Mouse (Mus musculus): Measurements from ENCODE around the gene Zfc3h1. TPM values are rescaled to one million over a fixed set of nuclear protein-coding genes. Genes with fewer than 3 reads are reported as not detected.

The Zfc3h1 gene
- polyA plus RNA-seq, 1 experiment from 2014 or later: 25.5 TPM

DNA sequence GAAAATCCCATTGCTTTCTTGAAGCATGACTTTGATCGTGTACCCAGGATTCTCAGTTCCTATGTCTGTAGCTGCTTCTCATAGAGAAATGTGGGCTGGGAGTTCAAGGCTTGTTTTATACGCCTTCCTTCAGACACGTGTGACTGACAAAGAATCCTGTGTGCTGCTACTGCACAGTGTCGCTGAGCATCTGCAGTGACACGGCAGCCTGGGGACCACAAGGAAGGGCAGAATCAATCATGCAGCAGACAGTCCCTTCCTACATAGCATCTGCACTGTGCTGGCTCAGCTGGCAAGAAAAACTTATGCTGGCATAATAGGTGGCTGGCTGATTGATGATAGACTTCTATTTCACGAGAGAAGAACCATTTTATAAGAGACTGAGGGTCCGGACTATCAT, 80.3 kb downstream of the Zfc3h1 start:
- Histone ChIP-seq H3K27me3 (ENCODE audit: control insufficient read depth, insufficient read depth, low read length) (no peaks in the 10 kb centered on the region), H3K4me1 (ENCODE audit: control insufficient read depth, insufficient read depth, low read length) (peaks cover 3% of the 10 kb centered on the region; the same call in 1 of the 2 replicates), H3K4me2 (ENCODE audit: low read depth) (no peak overlapping the region), H3K4me3 (ENCODE audit: low read depth, low read length) (no peak overlapping the region), H3K9me3 (ENCODE audit: control insufficient read depth, low read length) (no peaks in the 10 kb centered on the region), H3K27ac (ENCODE audit: low read depth, low read length) (no peak overlapping the region), H3K9ac (ENCODE audit: low read length) (no peak overlapping the region), H3K36me3 (ENCODE audit: control insufficient read depth, insufficient read depth, low read length) (no peaks in the 10 kb centered on the region)
- ATAC-seq (ENCODE audit: insufficient read depth, low FRiP score, low TSS enrichment): no peak
- 70% methylated on average over 7 of the region's 7 CpGs for WGBS
- no peak for DNase-seq (ENCODE audit: low spot score)

DNA sequence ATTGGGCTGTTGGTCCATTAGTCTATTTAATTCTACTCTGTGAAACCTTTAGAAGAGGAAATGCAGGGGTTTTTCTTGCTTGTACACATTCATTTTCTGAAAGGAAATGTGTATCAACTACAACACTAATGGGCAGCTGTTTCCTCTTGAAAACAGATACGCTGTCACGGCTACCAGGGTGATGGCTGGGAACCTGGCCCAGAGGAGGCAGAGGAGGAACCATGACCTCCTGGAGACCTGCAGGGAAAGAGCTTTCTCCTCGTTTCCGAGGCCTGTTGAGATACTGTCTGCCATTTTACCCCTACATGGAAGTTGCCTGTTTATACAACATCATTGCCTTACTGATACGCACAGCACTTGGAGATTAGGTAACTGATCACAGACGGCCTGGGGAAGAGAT, 81.0 kb downstream of the Zfc3h1 start:
- no peak overlapping the region for H3K9ac ChIP-seq (ENCODE audit: low read length)
- no peaks in the 10 kb centered on the region for H3K27me3 ChIP-seq (ENCODE audit: control insufficient read depth, insufficient read depth, low read length)
- ATAC-seq (ENCODE audit: insufficient read depth, low FRiP score, low TSS enrichment): no peak
- H3K9me3 ChIP-seq (ENCODE audit: control insufficient read depth, low read length): no peaks in the 10 kb centered on the region
- peaks cover 3% of the 10 kb centered on the region; the same call in 1 of the 2 replicates for H3K4me1 ChIP-seq (ENCODE audit: control insufficient read depth, insufficient read depth, low read length)
- no peak overlapping the region for H3K27ac ChIP-seq (ENCODE audit: low read depth, low read length)
- no peak overlapping the region for H3K4me2 ChIP-seq (ENCODE audit: low read depth)
- H3K4me3 ChIP-seq (ENCODE audit: low read depth, low read length): no peak overlapping the region
- DNase-seq (ENCODE audit: low spot score): no peak
- H3K36me3 ChIP-seq (ENCODE audit: control insufficient read depth, insufficient read depth, low read length): no peaks in the 10 kb centered on the region
- WGBS: 73% methylated on average over 6 of the region's 6 CpGs

DNA sequence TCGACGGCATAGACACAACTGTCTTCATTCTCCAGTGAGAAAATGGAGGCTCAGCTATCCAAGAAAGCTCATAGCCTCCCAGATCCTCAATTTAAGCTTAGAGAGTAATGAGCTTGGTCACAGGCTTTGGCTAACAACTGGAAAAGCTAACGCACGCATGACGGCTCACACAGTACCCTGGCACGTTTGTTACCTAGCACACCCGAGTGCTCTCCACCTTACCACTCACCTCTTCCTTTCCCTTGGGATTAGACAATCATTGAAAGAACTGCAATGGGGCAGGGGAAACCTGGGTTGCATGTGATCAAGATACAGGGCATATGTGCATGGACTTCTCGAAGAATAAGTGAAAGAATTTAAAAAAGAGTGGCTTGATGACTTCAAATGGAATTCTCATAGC, 83.2 kb downstream of the Zfc3h1 start:
- DNase-seq (ENCODE audit: low spot score) (no peak), ATAC-seq (ENCODE audit: insufficient read depth, low FRiP score, low TSS enrichment) (no peak)
- Histone ChIP-seq H3K27ac (ENCODE audit: low read depth, low read length) (no peak overlapping the region), H3K4me2 (ENCODE audit: low read depth) (no peak overlapping the region), H3K9ac (ENCODE audit: low read length) (no peak overlapping the region), H3K36me3 (ENCODE audit: control insufficient read depth, insufficient read depth, low read length) (no peaks in the 10 kb centered on the region), H3K9me3 (ENCODE audit: control insufficient read depth, low read length) (no peaks in the 10 kb centered on the region), H3K4me3 (ENCODE audit: low read depth, low read length) (no peak overlapping the region), H3K27me3 (ENCODE audit: control insufficient read depth, insufficient read depth, low read length) (no peaks in the 10 kb centered on the region), H3K4me1 (ENCODE audit: control insufficient read depth, insufficient read depth, low read length) (peaks cover 3% of the 10 kb centered on the region; the same call in 1 of the 2 replicates)
- 85% methylated on average over 8 of the region's 8 CpGs for WGBS

DNA sequence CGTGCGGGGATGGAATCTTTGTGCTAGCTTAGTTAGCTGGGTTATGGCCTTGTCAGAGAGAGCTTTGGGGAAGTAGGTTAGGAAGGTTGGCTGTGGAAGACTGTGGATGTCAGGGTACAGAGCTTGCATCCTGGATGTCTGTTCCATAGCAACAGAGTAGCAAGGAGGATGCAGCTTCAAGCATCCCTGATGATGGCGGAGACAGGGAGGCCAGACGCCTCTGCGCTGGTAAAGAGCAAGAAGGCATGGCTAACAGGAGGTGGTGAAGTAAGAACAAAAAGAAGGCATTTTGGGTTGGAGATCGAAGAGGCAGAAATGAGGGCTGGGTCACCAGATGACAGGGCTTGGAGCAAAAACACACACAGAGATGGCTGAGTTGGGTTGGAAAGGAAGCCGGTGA, 83.9 kb downstream of the Zfc3h1 start:
- WGBS: 34% methylated on average over 7 of the region's 7 CpGs
- H3K27me3 ChIP-seq (ENCODE audit: control insufficient read depth, insufficient read depth, low read length): no peaks in the 10 kb centered on the region

DNA sequence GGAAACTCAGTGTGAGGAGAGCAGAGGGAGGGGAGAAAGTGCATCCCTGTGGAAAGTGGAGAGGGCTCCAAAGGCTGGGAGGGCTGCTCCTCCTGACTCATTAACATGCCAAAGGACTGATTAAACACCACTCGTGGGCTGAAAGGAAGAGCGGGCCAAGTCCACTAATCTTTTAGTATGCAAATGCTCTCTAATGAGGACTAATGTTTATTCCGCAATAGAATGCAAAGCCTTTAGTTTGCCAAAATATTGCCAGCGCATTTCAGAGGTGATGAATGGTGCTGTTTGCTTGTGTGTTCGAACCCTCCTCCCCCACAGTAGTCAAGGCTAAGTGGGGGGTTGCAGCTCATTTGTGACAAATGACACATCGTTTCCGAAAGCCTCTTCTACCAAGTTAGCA, 84.3 kb downstream of the Zfc3h1 start:
- peak; percentile 36 for DNase-seq (ENCODE audit: low spot score)
- Histone ChIP-seq H3K4me2 (ENCODE audit: low read depth) (no peak overlapping the region), H3K9me3 (ENCODE audit: control insufficient read depth, low read length) (no peaks in the 10 kb centered on the region), H3K27me3 (ENCODE audit: control insufficient read depth, insufficient read depth, low read length) (no peaks in the 10 kb centered on the region), H3K36me3 (ENCODE audit: control insufficient read depth, insufficient read depth, low read length) (no peaks in the 10 kb centered on the region), H3K27ac (ENCODE audit: low read depth, low read length) (no peak overlapping the region), H3K9ac (ENCODE audit: low read length) (no peak overlapping the region), H3K4me1 (ENCODE audit: control insufficient read depth, insufficient read depth, low read length) (peaks cover 3% of the 10 kb centered on the region; the same call in 1 of the 2 replicates), H3K4me3 (ENCODE audit: low read depth, low read length) (no peak overlapping the region)
- peak; percentile 75 for ATAC-seq (ENCODE audit: insufficient read depth, low FRiP score, low TSS enrichment)
- 9% methylated on average over 7 of the region's 7 CpGs for WGBS

More for the DNA sequence above, 83.9 kb downstream of the Zfc3h1 start:
- ATAC-seq (ENCODE audit: insufficient read depth, low FRiP score, low TSS enrichment): peak; percentile 25; the same call in 1 of the 2 replicates
- Histone ChIP-seq H3K36me3 (ENCODE audit: control insufficient read depth, insufficient read depth, low read length) (no peaks in the 10 kb centered on the region), H3K4me3 (ENCODE audit: low read depth, low read length) (no peak overlapping the region), H3K4me2 (ENCODE audit: low read depth) (no peak overlapping the region), H3K9me3 (ENCODE audit: control insufficient read depth, low read length) (no peaks in the 10 kb centered on the region), H3K9ac (ENCODE audit: low read length) (no peak overlapping the region), H3K27ac (ENCODE audit: low read depth, low read length) (no peak overlapping the region), H3K4me1 (ENCODE audit: control insufficient read depth, insufficient read depth, low read length) (peaks cover 3% of the 10 kb centered on the region; the same call in 1 of the 2 replicates)
- peak; percentile 17 for DNase-seq (ENCODE audit: low spot score)

DNA sequence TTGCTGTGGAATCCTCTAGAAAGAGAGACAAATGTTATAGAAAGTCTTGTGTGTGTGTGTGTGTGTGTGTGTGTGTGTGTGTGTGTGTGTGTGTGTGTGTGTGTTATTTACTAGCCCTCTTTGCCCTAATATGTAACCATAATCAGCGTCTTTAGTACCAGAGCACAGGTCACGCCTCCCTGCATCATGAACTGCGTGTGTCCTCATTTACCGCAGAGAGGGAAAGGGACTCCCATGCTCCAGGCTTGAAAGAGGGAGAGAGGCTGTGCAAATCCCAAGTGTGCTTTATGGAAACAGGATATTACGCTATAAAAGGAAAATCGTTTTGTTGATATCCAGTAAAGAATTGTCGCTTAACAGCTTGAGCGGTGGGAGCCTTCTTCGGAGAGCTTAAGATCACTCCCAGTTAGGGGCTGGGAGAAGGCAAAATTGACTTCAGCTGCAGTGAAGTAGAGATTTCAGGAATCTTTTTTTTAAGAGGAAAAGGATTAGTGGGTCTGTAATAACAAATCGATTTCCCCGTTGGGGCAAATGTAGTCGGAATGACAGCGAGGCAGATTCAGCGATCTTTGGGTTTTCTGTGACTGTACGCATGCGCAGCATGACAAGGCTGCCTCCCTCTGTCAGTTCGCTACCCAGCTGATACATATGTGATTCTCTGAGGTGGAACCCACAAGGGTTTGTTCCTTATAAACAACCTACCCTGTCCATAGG, 86.0 kb downstream of the Zfc3h1 start:
- no peak overlapping the region for H3K27ac ChIP-seq (ENCODE audit: low read depth, low read length)
- 34% methylated on average over 17 of the region's 17 CpGs for WGBS
- no peaks in the 10 kb centered on the region for H3K36me3 ChIP-seq (ENCODE audit: control insufficient read depth, insufficient read depth, low read length)
- peak overlapping the region; percentile 17; the same call in 1 of the 2 replicates for H3K4me3 ChIP-seq (ENCODE audit: low read depth, low read length)
- ATAC-seq (ENCODE audit: insufficient read depth, low FRiP score, low TSS enrichment) (no peak), DNase-seq (ENCODE audit: low spot score) (peak; percentile 38)
- H3K27me3 ChIP-seq (ENCODE audit: control insufficient read depth, insufficient read depth, low read length): no peaks in the 10 kb centered on the region
- H3K9ac ChIP-seq (ENCODE audit: low read length): no peak overlapping the region
- peak overlapping the region; percentile 16 for H3K4me2 ChIP-seq (ENCODE audit: low read depth)
- peaks cover 3% of the 10 kb centered on the region; the same call in 1 of the 2 replicates for H3K4me1 ChIP-seq (ENCODE audit: control insufficient read depth, insufficient read depth, low read length)
- H3K9me3 ChIP-seq (ENCODE audit: control insufficient read depth, low read length): no peaks in the 10 kb centered on the region

DNA sequence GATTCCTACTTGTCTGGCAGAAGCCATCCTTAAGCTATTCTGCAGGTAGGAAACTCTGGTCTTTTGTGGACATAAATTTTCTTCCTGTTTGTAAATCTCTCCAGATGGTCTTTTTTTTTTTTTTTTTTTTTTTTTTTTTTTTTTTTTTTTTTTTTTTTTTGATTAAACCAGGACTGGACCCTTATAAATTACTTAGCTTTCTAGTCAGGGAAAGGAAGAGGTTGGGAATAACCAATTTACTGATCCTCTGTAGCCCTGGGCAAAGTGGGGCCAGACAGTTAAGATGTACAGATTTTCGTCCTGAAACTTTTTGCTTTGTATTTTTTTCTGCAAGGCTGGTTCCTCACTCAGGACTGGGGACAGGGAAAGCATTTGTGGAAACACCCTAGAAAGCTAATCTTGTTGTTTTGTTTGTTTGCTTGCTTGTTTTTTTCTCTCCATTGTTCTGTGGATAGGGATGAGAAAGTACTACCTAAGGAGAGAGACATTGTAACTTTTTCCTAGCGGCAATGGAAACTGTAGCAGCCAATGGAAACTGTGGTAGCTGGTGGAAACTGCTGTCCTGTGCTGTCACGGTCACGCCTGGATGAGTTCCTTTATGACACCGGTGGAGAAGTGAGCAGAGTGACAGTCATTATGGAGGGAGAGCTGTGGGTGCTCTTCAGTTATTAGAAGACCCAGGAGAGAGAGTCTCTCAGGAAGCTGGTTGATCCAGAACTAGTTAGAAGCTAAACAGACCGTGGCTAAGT, 88.6 kb downstream of the Zfc3h1 start:
- Histone ChIP-seq H3K9me3 (ENCODE audit: control insufficient read depth, low read length) (no peaks in the 10 kb centered on the region), H3K4me2 (ENCODE audit: low read depth) (no peak overlapping the region), H3K36me3 (ENCODE audit: control insufficient read depth, insufficient read depth, low read length) (no peaks in the 10 kb centered on the region), H3K9ac (ENCODE audit: low read length) (no peak overlapping the region), H3K27ac (ENCODE audit: low read depth, low read length) (no peak overlapping the region), H3K4me3 (ENCODE audit: low read depth, low read length) (no peak overlapping the region), H3K4me1 (ENCODE audit: control insufficient read depth, insufficient read depth, low read length) (peaks cover 6% of the 10 kb centered on the region), H3K27me3 (ENCODE audit: control insufficient read depth, insufficient read depth, low read length) (no peaks in the 10 kb centered on the region)
- WGBS: 81% methylated on average over 6 of the region's 6 CpGs
- DNase-seq (ENCODE audit: low spot score): no peak
- ATAC-seq (ENCODE audit: insufficient read depth, low FRiP score, low TSS enrichment): no peak

DNA sequence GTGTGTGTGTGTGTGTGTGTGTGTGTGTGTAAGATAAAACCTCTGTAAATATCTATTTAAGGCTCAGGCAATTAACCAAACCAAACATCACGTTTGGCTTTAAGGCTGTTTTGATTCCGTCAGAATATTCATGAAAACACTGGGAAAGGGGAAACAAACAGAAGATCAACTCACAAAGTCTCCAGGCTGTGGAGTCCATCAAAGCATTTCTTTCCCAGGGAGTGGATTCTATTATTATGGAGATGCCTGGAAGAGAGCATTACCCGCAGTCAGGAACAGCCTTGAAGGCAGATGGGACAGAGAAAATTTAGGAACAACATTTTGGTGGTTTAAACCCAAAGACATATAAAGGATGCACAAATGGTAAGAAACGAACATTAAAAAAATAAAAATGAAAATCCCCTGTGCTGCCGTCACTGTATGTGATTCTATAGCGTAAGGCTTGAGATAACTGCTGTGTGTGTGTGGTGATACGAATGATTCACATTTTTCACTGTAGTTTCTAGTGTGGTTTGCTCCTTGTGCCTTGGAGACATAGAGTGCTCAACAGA, 90.3 kb downstream of the Zfc3h1 start:
- Histone ChIP-seq H3K9me3 (ENCODE audit: control insufficient read depth, low read length) (no peaks in the 10 kb centered on the region), H3K4me3 (ENCODE audit: low read depth, low read length) (no peak overlapping the region), H3K27me3 (ENCODE audit: control insufficient read depth, insufficient read depth, low read length) (no peaks in the 10 kb centered on the region), H3K4me2 (ENCODE audit: low read depth) (no peak overlapping the region), H3K36me3 (ENCODE audit: control insufficient read depth, insufficient read depth, low read length) (no peaks in the 10 kb centered on the region), H3K27ac (ENCODE audit: low read depth, low read length) (no peak overlapping the region), H3K4me1 (ENCODE audit: control insufficient read depth, insufficient read depth, low read length) (peaks cover 4% of the 10 kb centered on the region; the same call in 1 of the 2 replicates), H3K9ac (ENCODE audit: low read length) (no peak overlapping the region)
- ATAC-seq (ENCODE audit: insufficient read depth, low FRiP score, low TSS enrichment) (no peak), DNase-seq (ENCODE audit: low spot score) (no peak)
- 58% methylated on average over 7 of the region's 7 CpGs for WGBS
